Mouse (Mus musculus): Measurements from ENCODE around the gene Pcna.
A peak's percentile ranks its signal among the peaks of the same experiment; 100 is the strongest.
"Not testable (repeated sequence)": the region's sequence is repeated elsewhere in the genome, so short reads cannot be mapped to it uniquely, and the experiment has no call there.

Pcna gene

DNA sequence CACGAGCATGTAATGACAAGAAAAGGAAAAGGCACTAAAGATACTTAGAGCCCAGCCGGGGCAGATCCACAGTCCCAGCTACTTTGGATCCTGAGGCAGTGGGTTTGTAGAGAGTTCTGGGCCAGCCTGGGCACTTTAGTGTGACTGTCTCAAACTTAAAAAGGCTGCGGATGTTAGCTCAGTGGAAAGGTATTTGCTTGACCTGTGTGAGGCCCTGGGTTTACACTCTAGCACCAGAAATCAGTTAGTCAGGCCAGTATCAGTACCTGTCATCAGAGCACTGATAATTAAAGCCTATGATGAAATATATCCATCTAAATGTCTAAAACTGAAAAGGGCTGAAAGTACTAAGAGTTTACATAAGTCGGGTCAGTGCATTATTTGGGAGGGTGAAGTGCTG, 23.1 kb upstream of the Pcna start:
- DNase-seq (ENCODE audit: low spot score in 2 of 2): no peak

DNA sequence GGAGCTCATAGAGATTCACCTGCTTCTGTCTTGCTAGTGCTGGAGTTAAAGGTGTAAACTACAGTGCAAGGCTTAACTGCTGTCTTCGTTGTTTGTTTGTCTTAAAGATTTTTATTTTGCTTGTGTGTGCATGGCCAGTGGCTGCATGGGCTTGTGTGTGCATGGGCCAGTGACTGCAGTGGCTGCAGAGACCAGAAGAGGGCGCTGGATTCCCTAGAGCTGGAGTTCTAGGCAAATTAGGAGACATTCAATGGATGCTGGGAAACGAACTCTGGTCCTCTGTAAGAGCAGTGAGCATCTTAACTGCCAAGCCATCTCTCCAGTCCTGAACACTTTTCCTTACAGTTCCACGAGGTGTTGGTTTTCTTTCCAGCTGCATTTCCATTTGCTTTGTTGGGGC, 22.4 kb upstream of the Pcna start:
- DNase-seq (ENCODE audit: low spot score in 2 of 2): no peak

DNA sequence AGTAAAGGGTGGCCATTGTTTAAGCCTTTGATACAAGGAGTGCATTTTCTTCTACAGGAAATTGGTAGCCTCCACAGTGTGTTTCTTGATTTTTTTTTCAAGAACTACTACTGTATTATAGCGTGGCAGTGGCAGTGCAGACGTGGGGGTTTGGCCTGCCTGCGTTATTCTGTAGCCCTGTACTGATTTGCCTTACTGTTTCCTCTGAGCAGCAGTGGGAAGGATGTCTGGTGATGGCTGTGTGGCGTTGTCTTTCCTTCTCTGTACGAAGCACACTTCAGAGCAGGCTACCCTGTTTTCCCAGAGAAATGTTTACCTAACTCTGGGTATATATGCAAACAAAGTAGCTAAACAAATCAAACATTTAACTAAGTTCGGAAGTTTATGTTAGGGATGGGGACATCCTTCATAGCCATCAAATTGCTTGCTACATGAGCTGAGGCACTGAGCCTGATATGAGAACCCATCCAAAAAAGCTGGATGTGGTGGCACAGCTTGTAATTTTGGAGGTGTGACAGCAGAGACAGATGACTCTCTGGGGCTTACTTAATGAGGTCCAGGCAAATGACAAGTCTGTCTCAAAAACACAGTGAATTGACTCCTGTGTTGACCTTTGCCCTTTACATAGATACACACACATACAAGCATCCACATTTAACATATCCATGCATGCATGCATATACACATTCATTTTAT, 19.7 kb upstream of the Pcna start:
- DNase-seq (ENCODE audit: low spot score in 2 of 2): no peak

DNA sequence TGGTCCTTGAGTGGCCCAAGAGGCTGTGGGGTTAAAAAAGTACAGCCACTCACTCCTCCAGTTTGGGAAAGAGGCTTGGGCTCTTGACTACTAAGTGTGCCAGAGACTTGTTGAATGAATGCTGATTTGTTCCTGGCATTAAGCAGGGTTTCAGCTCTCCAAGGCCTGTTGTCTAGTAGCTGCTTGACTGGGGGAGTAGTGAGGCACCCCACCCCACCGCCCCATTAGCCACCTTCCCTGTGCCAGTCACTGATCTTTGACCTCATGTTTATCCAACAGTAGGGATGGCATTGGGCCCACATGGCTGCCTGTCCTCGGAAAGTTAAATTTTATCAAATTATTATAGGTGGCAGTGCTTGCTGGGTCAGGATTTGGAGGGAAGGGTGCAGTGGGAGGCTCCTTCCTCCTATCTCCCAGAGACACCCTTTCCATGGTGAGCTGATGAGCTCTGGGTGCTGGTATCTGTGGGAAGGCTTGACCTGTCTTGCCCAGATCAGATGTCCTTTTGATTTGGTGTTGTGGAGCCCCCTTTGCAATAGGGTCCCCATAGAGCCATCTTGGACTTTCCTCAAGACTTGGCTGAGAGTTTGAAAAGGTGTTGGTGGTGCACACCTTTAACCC, 17.3 kb upstream of the Pcna start:
- no peak for DNase-seq (ENCODE audit: low spot score in 2 of 2)

DNA sequence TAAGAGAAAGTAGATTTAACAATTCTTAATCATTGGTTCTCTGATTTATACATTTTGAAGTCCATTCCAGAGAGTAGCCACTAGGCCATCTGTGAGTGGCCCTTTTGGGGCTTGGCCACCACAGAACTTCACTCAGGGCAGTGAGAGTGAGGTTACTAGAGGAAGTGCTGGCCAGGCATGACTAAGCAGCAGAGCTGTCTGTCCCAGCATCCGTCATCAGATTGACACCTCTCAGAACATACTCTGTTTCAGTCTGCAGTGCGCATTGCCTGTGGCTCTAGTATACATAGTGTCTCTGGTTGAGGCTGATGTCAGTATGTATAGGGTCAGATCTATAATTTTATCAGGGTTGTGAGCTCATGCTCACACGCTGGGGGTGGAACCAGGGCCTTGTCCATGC, 16.1 kb upstream of the Pcna start:
- DNase-seq (ENCODE audit: low spot score in 2 of 2): no peak

DNA sequence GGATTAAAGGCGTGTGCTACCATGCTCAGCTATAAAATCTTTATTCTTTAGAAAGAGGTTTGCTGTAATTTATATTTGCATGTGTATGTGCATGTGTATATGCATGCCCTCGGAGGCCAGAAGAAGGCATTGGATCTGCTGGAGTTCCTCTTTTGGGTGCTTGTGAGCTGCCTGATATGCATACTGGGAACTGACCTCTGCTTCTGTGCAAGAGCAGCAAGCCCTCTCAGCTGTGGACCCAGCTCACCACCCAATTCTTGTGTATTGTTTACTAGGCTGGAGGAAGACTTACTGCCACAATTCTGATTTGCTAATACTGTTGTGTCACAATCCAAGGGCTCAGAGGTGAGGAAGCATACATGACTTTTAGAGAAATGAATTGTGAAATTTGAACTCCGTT, 13.0 kb upstream of the Pcna start:
- no peak for DNase-seq (ENCODE audit: low spot score in 2 of 2)

DNA sequence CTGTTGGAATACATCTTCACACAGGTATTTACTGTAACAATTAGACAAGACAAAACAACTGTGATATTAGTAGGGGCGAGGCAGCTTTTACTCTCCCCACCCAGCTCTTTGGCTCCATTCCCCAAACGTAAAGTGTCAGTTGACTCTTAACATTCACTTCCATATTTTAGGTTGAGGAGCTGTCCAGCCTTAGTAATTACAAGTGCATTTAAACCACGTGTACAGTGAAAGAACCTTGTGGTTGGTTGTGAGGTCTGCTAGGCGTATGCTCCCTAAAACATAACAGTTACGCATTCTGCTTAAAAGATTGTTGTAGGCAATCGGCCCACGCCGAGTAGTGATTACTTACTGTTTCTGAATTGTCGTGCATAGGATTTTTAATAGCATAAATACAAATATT, 12.1 kb upstream of the Pcna start:
- DNase-seq (ENCODE audit: low spot score in 2 of 2): no peak

DNA sequence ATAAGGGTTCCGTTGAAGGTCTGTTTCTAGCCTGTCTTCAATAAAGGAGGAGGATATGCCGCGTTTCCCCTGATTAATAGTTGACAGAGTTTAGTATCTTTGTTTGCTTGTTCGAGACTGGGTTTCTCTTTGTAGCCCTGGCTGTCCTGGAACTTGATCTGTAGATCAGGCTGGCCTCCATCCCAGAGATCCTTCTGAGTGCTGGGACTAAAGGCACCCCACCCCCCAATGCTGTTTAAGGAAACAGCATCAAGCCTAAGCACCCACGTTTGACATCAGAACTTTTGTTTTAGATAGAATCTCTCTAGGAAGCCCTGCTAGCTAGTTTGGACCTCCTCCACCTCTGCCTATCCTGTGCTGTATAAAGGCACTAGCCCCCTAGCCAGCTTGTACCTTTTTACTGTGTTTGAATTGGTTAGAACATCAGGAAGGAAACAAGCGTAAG, 11.2 kb upstream of the Pcna start:
- DNase-seq (ENCODE audit: low spot score in 2 of 2): no peak

DNA sequence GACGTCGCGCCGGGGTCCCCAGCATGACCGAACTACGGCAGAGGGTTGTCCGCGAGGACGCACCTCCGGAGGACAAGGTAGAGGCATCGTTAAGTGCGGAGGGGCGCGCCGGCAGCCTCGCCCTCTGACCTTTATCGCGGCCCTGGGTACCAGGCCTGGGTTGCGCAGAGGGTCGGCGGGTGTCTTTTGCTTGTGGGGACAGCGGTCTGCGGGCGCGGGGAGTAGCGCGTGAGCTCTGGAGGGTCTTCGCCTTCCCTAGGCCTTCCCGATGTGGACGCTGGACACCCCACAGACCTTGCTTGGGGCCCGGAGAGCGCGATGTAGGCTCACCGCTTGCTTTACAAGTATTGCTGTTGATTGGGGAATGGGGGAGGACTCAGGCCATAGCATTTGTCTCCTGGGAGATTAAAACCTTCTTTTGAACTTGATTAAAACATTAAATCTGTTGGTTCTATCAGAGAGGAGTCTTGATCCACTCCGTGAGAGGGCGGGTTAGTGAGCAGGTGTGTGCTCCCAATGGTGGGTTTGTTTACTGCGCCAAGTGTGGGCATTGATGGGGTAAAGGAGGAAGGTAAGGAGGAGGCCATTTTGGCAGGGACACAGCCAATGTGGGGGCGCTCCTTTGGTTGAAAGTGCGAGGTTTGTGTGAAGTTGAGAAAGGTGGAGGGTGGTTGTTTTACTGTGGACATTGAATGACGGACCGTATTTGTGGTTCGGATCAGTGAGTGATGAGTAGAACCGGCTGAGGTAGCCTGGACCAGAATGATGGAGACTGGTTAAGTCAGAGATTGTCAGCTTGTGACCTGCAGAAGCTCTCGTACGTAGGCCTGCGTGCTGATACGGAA, 10.5 kb upstream of the Pcna start:
- no peak for DNase-seq (ENCODE audit: low spot score in 2 of 2)

DNA sequence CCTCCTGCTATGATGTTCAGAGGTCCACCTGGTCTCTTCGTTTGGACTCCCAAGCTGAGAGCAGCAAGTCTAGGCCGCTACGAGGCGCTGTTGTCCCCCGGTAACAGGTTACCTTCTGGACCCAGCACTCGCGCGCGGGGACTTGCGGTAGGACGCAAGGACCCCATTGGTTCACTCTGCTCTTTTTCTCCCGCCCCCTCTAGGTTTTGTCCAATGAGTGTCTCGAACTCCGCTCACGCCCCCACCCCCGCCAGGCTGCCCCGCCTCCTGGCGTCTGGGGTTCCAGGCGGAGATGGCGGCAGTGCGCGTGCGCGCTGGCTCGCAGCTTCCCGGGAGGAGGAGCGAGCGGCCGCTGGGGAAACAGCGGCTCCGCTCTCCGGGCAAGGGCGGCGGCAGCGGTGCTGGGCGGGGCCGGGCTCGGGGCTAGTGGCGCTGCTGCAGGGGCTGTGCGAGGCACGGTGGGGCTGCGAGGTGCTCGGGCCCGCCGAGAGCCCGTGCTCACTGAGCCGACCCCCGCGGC, 9.8 kb upstream of the Pcna start, which contains the start of gene Cds2:
Gene Cds2, plus strand, starts transcription at position 270 of the 520 bp plus-strand sequence.
- DNase-seq (ENCODE audit: low spot score in 2 of 2): peak; percentile 94 to 98

DNA sequence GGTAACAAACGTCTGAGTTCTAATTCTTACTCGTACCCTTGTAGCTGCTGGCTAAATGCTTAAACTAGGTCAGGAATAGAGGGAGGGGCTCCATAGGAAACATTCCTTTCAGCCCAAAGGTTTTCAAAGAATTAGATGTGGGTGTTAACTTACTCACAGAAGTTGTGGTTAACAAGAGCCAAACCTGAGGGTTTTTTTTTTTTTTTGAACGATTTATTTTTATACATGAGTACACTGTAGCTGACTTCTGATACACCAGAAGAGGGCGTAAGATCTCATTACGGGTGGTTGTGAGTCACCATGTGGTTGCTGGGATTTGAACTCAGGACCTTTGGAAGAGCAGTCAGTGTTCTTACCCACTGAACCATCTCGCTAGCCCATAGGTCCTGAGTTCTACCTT, 9.1 kb upstream of the Pcna start:
- no peak for DNase-seq (ENCODE audit: low spot score in 2 of 2)

DNA sequence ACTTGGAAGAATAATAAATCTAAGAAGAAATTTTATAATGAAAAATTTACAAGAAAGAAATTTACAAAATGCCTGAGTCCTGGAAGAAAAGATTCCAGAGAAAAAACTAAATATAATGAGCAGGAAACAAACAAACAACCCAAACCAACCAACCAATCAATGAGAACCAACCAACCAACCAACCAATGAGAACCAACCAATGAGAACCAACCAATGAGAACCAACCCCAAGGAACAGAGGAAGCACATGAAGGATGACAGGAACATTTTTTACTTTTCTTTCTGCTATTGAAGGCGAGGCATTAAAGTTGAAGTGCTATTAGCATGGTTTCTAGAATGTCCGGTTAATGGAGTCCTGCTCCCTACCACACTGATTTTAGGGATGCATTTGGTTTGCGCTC, 7.5 kb upstream of the Pcna start:
- no peak for DNase-seq (ENCODE audit: low spot score in 2 of 2)

DNA sequence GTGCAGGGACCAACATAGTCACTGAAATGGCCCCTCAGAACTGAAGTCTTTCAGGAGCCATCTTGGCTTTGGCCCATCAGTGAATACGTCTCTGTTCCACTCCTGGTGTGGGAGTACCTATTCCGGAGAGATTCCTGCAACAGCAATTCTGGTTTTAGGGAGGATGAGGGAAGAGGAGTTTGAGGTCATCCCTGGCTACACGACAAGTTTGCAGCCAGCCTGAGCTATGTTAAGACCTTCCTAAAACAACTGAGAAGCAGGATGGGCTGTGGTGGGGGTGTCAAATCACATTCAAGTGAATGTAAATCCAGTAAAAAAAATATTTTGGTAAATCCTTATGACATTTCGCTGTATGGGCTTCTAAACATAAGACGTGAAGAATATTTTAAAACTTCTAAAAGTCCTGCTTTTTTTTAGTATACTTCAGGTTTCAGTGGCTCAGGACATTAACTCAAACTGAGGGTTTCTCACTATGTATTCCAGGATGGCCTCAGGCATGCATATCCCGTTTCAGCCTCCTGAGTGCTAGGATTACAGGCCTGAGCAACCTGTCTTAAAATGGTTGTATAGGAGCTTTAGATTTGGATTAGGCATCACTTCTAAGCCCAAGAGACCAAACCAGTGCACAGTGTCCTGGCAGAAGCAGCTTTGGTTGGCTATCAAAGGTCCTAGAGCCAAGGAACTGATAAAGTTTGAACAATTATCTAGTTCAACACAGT, 4.4 kb upstream of the Pcna start:
- no peak for DNase-seq (ENCODE audit: low spot score in 2 of 2)

DNA sequence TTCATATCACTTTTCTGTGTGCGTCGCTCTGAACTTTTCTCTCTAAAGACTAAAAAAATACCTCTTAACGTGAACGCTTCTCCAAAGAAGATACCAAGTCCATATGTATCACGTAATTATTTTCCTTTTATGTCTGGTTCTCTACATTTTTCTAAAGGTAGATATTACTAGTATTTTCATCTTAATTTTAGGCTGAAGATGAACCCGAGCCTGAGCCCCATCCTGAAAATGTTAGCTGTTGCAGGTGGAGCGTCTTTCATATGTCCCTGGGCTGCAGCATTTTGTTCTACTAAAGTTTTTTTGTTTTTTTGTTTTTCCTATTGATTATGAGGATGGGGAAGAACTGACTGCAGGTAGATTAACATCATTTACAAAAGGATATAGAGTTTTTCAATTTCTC, 489 bp upstream of the Pcna start:
- no peak for DNase-seq (ENCODE audit: low spot score in 2 of 2)

DNA sequence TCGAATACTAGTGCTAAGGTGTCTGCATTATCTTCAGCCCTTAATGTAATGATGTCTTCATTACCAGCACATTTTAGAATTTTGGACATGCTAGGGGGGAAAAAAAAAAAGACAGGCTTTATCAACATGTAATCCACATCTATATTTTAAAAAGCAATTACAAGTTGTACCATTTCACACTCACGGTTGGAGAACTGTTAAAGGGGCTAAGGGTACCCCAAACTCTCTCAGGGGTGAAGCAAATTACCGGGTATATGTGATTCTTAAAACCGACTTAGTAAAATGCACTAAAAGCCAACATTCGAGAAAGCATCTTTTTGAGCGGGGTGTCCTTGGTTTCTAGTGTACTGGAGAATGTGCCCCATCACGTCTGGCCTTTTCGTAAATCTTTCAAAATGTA, 1.2 kb downstream of the Pcna start:
- DNase-seq (ENCODE audit: low spot score in 2 of 2): no peak

DNA sequence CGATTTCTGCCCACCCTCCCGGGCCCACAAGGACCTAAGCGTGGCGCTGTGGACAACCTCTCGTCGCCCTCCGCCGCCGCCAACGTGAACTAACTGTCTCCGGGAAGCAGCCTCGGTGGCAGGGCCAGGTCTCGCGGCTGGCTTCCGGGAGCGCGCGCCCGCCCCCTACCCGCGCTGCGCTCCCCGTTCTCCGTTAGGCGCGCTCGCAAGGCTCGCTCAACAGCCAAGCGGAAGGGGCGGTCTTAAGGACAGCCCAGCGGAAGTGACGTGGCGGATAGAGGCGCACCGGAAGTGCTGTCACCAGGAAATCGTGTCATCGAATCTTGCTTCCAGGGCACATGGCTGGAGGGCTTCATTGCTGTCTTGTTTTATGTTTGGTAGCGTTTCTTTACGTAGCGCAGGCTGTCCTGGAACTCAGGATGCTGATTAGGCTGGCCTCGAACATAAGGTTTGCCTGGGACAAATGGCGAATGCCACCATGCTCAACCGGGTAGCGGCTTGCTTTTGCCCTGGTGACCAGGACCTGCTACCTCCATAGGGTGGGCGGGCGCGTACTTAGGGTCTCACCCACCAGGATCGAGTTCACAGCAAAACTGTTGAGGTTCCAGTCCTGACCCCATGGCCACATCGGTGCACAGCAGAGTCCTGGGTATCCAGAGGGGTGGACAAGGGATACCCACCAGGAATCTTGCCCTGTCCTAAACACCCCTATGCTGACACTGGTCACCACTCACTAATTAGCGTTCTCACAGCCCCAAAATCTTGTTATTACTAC, 5.4 kb downstream of the Pcna start, which contains the start of gene Tmem230:
Gene Tmem230, minus strand, starts transcription at position 269 of the 775 bp plus-strand sequence.
- peak; percentile 87 to 90 for DNase-seq (ENCODE audit: low spot score in 2 of 2)

DNA sequence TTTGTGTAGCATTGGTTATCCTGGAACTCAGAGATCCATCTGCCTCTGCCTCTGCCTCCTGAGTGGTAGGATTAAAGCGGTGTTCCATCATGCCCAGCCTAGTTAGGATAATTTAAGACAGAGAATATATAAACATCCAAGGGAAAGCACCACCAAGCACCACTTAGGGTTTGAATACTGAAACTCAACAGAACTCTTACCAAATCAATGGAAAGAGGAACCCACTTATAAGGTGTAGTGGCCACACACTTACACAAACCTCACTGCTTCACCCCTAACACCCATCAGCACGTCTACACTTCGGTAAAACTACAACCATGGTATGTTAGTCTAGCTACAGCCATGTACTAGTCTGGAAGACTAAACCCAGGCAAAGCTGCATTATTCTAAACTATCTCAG, 9.7 kb downstream of the Pcna start:
- no peak for DNase-seq (ENCODE audit: low spot score in 2 of 2)

DNA sequence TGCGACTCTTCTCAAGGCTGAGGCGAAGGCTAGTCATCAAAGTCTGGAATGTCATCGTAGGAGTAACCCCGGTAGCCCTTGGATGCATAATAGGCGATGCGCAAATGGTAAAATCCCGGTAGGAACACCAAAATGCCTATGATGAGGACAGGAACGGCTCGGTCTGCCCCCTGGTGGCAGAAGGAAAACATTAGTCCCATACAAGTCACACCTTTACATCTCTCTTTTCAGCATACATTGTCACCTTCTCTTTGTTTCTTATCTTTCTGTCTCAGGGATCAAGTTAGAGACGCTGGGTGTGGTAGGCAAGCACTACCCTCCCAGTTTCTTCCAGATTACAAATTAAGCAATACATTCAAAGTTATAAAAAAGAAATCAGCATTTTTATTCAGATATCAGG, 12.7 kb downstream of the Pcna start:
- DNase-seq (ENCODE audit: low spot score in 2 of 2): peak; percentile 52 to 58

DNA sequence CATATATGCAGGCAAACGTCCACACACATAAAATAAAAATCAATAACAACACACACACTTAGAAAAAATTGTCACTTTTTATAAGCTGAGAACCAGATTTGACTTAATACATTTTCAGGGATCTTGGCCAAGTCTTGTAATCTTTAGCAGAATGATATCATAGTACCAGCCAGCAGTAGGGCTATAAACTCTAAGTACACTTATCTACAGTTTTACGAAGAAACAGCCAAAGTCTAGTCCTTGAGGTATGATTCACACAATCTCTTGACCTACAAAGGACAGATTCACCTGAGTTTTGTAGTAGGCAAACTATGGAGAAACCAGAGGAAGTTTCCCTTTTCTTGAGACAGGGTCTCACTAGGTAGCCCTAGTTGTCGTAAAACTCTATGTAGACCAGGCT, 13.7 kb downstream of the Pcna start:
- not testable (repeated sequence) for DNase-seq (ENCODE audit: low spot score in 2 of 2)

DNA sequence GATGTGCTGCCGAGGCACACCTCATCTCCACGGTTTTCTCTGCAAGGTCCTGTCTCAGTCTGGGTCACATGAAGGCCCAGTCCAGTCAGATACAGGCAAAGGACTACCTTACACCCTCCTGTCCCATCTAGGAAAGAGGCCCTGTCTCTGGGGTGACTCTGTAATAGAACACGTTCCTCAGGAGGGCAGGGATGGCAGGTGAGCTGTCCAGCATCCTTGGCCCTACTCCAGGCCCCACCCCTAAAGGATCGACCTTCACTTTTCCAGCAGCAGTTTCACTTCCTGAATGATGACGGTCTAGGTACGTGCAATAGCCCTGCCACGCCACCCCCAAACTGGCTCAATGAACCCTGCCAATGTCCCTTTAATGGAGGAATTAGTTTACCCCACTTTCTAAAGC, 17.1 kb downstream of the Pcna start:
- DNase-seq (ENCODE audit: low spot score in 2 of 2): no peak

DNA sequence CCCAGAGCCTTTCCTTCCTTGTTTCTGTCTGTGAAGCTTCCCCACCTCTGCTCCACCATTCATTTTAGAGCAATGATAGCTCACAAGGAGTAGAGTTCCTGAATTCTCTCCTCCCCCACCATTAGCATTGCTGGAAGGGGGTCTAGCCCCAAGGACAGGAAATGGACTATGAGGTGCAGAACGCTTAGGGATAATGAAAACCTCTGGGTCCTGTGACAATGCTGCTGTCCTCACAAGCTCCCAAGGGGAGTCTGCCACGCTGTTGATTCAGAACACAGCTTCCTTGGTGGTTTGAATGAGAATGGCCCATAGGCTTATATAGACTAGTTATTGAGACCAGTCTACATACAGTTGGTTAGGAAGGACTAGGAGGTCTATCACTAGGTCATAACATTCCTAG, 17.8 kb downstream of the Pcna start:
- DNase-seq (ENCODE audit: low spot score in 2 of 2): no peak
